Mouse (Mus musculus) liver, embryonic 16.5 days (tissue): ENCODE data around the gene Caap1. TPM values are rescaled to one million over a fixed set of nuclear protein-coding genes. Genes with fewer than 3 reads are reported as not detected.

Experiments used
- ATAC-seq: fragments of 200-750 bp; cut with Nextera tagmentation; 2 replicates; pipeline ENCODE4 v1.8.0; 2017; ENCODE audit warnings: low read depth, mild to moderate bottlenecking, moderate number of reproducible peaks, moderate library complexity
- H3K27ac ChIP-seq: fragments of 300-500 bp; sonication (generic); 2 replicates; pipeline ENCODE4 v1.5.1; 2014; ENCODE audit warnings: mild to moderate bottlenecking, low read length
- H3K27me3 ChIP-seq: fragments of 300-500 bp; sonication (generic); 2 replicates; pipeline ENCODE4 v1.6.1; 2014; ENCODE audit warnings: low read depth, low read length, mixed read lengths; ENCODE audit not compliant: control insufficient read depth, insufficient read depth
- H3K36me3 ChIP-seq: fragments of 300-500 bp; sonication (generic); 2 replicates; pipeline ENCODE4 v1.6.1; 2014; ENCODE audit warnings: mild to moderate bottlenecking; ENCODE audit not compliant: control insufficient read depth, insufficient read depth
- H3K4me1 ChIP-seq: fragments of 300-500 bp; sonication (generic); 2 replicates; pipeline ENCODE4 v1.6.1; 2014; ENCODE audit warnings: low read depth, low read length, mixed read lengths; ENCODE audit not compliant: control insufficient read depth
- H3K4me2 ChIP-seq: fragments of 300-500 bp; sonication (generic); 2 replicates; pipeline ENCODE4 v1.6.1; 2014; ENCODE audit warnings: low read depth, low read length, mixed read lengths
- H3K4me3 ChIP-seq: fragments of 300-500 bp; sonication (generic); 2 replicates; pipeline ENCODE4 v1.5.1; 2014; ENCODE audit warnings: low read depth, mild to moderate bottlenecking, low read length
- H3K9ac ChIP-seq: fragments of 300-500 bp; sonication (generic); 2 replicates; pipeline ENCODE4 v1.6.1; 2014; ENCODE audit warnings: low read depth, low read length
- H3K9me3 ChIP-seq: fragments of 300-500 bp; sonication (generic); replicated peaks from 2 replicates; pipeline ENCODE4 v1.6.1; 2016; ENCODE audit warnings: low read length; ENCODE audit not compliant: control insufficient read depth
- WGBS: fragments of 180-500 bp; shearing (Covaris S2); extraction: QIAGEN DNeasy Blood & Tissue Kit; methylation state at CpG from one replicate; pipeline ENCODE4 v1.1.7; 2014; ENCODE audit not compliant: insufficient replicate concordance; 5-methylcytosine and 5-hydroxymethylcytosine counted together
- polyA plus RNA-seq: library from polyadenylated mRNA; unstranded; fragments of >200 nt; fragmentation: Nextera tagmentation; extraction: Ambion mirVana; gene quantifications from 2 replicates; pipeline ENCODE4 v1.2.1, GENCODE M21; 2015

Caap1 gene
- polyA plus RNA-seq, result 5.3 and 7.1 TPM in 2 replicates

DNA sequence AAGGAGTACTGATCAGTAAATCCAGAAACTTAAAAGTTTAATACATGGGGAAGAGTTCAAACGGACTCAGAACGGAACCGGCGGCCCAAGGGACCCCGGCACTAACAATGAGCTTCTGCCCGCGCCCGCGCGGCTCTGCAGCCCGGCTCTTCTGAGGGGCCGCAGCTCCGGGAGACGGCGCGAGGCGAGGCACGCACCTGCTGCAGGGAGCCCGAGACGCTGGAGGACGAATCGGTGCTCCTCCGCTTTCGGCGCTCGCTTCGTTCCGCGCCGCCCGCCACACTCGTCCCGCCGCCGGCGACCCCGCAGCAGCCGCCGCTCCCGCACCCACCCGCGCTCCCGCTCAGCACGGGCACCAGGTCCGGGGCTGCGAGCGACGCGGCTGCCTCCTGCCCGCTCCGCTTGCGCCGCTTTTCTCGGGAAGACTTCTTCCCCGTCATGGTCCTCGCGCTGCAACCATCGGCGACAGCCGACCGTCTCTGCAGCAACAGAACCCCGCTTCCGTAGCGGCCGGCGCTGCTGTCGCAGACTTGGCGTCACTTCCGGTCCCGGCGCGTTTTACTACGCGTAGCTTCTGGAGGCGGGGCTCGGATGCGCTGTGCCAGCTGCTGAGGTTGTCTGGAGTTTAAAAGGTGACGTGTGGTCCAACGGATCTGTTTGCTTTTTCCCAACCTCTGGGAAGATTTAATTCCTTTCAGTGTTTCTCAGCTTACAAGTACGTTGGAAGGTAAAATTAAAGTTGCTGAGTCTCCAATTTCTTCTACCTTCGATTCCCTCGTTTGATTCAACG, at the start of gene Caap1, which contains the start of gene Gm10306:
Gene Caap1, minus strand, starts transcription at position 532 of the 790 bp plus-strand sequence.
Gene Gm10306, plus strand, starts transcription at position 282 of the 790 bp plus-strand sequence.
- H3K36me3 ChIP-seq, result no peaks in the 10 kb centered on the region
- peak; percentile 98 for ATAC-seq
- H3K4me2 ChIP-seq, result peak within 1 kb of the TSS; percentile 63
- no peaks in the 10 kb centered on the region for H3K9me3 ChIP-seq
- H3K4me1 ChIP-seq, result peaks cover 6% of the 10 kb centered on the region
- under 1% methylated on average over 83 of the region's 83 CpGs for WGBS
- no peaks in the 10 kb centered on the region for H3K27me3 ChIP-seq
- H3K9ac ChIP-seq, result peak within 1 kb of the TSS; percentile 88
- H3K27ac ChIP-seq, result peak within 1 kb of the TSS; percentile 83
- H3K4me3 ChIP-seq, result peak within 1 kb of the TSS; percentile 99

DNA sequence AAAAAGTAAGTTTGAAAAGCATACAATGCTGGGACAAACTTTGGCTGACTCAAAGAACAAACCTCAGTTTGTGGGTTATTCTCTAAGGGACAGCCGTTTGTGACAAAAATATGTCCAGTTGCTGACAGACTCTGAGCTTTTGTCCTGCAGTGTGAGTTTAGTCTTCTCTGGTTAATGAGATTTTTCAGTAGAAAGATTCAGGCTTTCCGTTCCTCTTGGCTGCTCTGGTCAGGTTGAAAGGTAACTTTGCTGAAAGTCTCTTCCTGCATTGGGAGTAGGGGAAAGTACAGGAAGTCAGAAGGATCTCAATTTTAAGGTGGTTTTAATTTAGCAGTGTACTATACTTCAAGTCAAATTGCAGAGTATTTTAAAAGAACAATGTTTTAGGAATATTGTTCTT, 49.0 kb upstream of the Caap1 start:
- 63% methylated on average over 2 of the region's 2 CpGs for WGBS
- H3K27me3 ChIP-seq, result no peaks in the 10 kb centered on the region
- H3K4me2 ChIP-seq, result no peak overlapping the region
- no peak overlapping the region for H3K4me3 ChIP-seq
- H3K4me1 ChIP-seq, result peaks cover 14% of the 10 kb centered on the region
- H3K27ac ChIP-seq, result no peak overlapping the region
- no peak overlapping the region for H3K9ac ChIP-seq
- H3K36me3 ChIP-seq, result no peaks in the 10 kb centered on the region
- no peaks in the 10 kb centered on the region for H3K9me3 ChIP-seq
- ATAC-seq, result no peak

DNA sequence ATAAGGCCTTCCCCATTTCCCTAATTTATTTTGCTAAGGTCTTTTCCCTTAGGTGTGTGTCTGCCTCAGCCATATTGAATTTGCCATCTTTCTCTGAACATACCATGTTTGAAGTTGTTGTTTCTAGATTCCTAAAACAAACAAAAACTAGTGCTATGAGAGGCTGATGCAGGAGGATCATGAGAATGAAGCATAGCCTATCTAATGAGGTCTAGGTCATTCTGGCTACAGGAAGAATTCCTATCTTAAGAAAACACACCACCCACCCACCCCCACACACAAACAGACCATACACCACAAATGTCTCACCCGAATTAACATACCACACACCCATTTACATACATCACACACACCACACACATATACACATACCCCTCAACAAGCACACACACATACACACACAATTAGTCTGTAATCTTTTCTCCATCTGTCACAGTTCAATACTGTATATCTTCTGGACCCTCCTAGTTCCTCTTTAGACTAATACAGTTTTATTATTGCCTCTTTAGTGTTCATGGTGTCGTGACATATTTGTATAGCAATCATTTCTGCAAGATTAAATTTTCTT, 47.9 kb upstream of the Caap1 start:
- WGBS, result 53% methylated on average over 2 of the region's 2 CpGs
- Histone ChIP-seq H3K27me3 (no peaks in the 10 kb centered on the region), H3K9ac (no peak overlapping the region), H3K36me3 (no peaks in the 10 kb centered on the region), H3K27ac (no peak overlapping the region), H3K4me1 (peaks cover 14% of the 10 kb centered on the region), H3K9me3 (no peaks in the 10 kb centered on the region), H3K4me2 (0 out of 2 replicates have a peak overlapping the region, but pooled peaks have one; percentile 93), H3K4me3 (no peak overlapping the region)
- no peak for ATAC-seq

DNA sequence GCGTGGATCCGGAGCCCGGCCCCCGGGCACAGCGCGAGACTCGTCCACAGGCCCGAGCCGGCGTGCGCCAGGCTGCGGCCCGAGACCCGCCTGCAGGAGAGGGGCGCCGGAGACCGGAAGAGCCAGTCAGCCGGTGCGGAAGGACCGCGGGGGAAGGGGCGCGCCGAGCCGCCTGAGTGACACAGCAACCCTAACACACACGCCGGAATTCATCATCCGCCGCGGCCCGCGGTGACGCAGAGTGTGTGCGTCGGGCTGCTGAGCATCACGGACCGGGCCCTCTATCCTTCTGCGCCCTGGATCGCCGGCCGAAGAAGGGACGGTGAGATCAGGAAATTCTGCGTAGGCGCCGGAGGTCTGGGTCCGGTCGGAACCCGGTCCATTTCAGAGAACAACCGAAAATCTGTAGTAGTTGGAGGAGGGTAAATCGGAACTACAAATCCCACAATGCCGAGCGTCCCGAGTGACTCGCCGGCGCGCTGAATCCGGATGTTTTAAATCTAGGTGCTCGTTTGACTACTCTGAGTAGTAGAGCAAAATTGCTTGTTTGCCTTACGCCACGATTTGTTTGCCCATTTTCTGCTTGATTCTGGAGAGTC, 46.5 kb upstream of the Caap1 start, which contains the start of gene Plaa:
Gene Plaa, minus strand, starts transcription at position 214 of the 599 bp plus-strand sequence.
- peak within 1 kb of the TSS; percentile 95 for H3K4me3 ChIP-seq
- peak within 1 kb of the TSS; percentile 88 for H3K9ac ChIP-seq
- H3K27ac ChIP-seq, result peak within 1 kb of the TSS; percentile 84
- H3K27me3 ChIP-seq, result no peaks in the 10 kb centered on the region
- H3K36me3 ChIP-seq, result no peaks in the 10 kb centered on the region
- ATAC-seq, result peak; percentile 98
- peaks cover 14% of the 10 kb centered on the region for H3K4me1 ChIP-seq
- H3K4me2 ChIP-seq, result peak within 1 kb of the TSS; percentile 93
- no peaks in the 10 kb centered on the region for H3K9me3 ChIP-seq
- under 1% methylated on average over 54 of the region's 61 CpGs for WGBS

DNA sequence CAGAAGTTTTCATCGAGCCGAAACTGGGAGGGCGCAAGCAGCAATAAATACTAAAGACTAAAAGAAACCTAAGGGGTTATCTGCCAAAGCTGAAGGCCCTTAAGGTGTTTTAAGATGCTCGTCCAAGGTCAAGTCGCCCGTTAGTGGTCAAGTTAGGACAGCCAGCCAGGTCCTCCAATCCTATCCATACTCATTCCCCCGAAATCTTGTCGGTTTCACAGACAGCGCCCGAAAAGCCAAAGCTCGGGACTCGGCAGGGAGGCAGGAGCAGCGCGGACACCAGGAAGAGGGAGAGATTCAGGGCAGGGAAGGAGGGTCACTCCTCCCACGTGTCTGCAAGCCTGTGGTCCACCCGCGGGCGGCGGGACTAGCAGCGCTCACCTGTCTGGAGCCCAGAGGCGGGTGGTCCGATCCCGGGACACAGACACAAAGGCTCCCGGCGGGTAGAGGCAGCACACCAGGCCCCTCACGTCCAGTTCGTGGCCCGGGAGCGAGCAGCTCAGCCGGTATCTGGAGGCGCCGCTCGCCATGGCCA, 46.0 kb upstream of the Caap1 start:
- WGBS, result under 1% methylated on average over 33 of the region's 33 CpGs
- Histone ChIP-seq H3K9me3 (no peaks in the 10 kb centered on the region), H3K4me2 (peak overlapping the region; percentile 93), H3K36me3 (no peaks in the 10 kb centered on the region), H3K27ac (peak overlapping the region; percentile 84), H3K4me1 (peaks cover 14% of the 10 kb centered on the region), H3K27me3 (no peaks in the 10 kb centered on the region), H3K4me3 (peak overlapping the region; percentile 95), H3K9ac (peak overlapping the region; percentile 88)
- peak; percentile 60 for ATAC-seq

DNA sequence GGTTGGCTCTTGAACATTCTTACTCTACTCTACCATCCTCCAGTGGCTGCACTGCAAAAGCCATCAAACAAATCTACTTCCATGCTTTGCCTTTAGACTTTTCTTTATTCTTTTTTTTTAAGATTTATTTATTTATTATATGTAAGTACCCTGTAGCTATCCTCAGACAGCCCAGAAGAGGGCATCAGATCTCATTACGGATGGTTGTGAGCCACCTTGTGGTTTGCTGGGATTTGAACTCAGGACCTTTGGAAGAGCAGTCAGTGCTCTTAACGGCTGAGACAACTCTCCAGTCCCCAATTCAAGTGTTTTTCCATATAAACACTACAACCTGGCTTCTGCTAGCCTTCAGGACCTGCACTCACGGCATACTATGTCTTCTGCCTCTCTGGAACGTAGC, 44.8 kb upstream of the Caap1 start:
- Histone ChIP-seq H3K9ac (no peak overlapping the region), H3K4me1 (peaks cover 14% of the 10 kb centered on the region), H3K36me3 (no peaks in the 10 kb centered on the region), H3K27ac (no peak overlapping the region), H3K9me3 (no peaks in the 10 kb centered on the region), H3K4me3 (no peak overlapping the region), H3K27me3 (no peaks in the 10 kb centered on the region), H3K4me2 (peak overlapping the region; percentile 93; the same call in 1 of the 2 replicates)
- WGBS, result 73% methylated on average over 4 of the region's 4 CpGs
- ATAC-seq, result no peak

DNA sequence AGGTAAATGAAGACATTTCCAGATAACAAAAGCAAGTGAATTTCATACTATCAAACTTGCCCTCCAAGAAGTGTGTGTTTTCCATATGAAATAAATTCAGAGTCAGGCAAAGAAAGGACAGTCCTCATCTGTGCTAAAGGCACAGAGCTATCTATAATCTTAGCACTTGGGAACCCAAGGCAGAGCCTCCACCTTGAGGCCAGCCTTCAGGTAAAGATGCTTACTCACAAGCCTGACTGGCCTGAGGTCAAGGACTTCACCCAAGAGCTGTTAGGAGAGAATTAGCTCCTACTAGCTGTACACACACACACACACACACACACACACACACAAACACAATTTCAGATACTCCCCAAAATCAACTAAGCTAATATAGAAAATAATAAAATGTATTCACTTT, 36.1 kb upstream of the Caap1 start:
- Histone ChIP-seq H3K4me3 (no peak overlapping the region), H3K27me3 (no peaks in the 10 kb centered on the region), H3K4me2 (no peak overlapping the region), H3K4me1 (peaks cover 5% of the 10 kb centered on the region), H3K27ac (no peak overlapping the region), H3K9me3 (no peaks in the 10 kb centered on the region), H3K36me3 (no peaks in the 10 kb centered on the region), H3K9ac (no peak overlapping the region)
- no peak for ATAC-seq

DNA sequence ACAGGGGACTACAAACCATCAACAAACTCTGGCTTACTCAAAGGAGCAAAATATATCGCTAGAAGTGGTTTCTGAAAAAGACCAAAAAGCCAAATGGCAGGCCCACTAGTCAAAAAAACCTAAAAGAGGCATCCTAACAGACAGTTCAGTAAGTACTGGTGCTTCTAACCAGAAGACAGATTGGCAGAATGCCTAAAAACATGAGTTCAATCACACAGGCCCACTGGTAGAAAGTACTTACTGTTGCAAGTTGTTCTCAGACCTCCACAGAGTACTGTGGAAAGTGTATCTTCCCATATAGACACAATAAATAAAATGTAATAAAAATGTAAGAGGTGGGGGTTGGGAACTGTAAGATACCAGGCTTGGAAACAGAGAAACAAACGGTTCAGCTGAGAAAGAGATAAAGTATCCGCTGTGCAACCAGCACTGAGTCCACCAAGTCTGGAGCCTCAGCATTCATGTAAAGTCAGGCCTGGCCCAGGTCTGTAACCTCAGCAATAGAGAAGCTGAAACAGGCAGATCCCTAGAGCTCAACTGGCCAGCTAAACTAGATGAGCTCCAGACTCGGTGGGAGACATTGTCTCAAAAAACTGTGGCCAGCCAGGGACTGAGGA, 35.3 kb upstream of the Caap1 start:
- no peak overlapping the region for H3K4me2 ChIP-seq
- no peak for ATAC-seq
- peaks cover 5% of the 10 kb centered on the region for H3K4me1 ChIP-seq
- H3K4me3 ChIP-seq, result no peak overlapping the region
- H3K9me3 ChIP-seq, result no peaks in the 10 kb centered on the region
- 38% methylated on average over 4 of the region's 4 CpGs for WGBS
- no peak overlapping the region for H3K9ac ChIP-seq
- H3K27ac ChIP-seq, result no peak overlapping the region
- no peaks in the 10 kb centered on the region for H3K36me3 ChIP-seq
- no peaks in the 10 kb centered on the region for H3K27me3 ChIP-seq
